Mouse (Mus musculus) lung, embryonic 16.5 days (tissue): Measurements from ENCODE around the gene Gde1. TPM values are rescaled to one million over a fixed set of nuclear protein-coding genes. Genes with fewer than 3 reads are reported as not detected.

Source experiments
- ATAC-seq: fragments of 200-750 bp; cut with Nextera tagmentation; 2 replicates; pipeline ENCODE4 v1.8.0; 2017; ENCODE audit warnings: low read depth, mild to moderate bottlenecking, moderate library complexity
- H3K27ac ChIP-seq: fragments of 300-500 bp; sonication (generic); 2 replicates; pipeline ENCODE4 v1.5.1; 2014; ENCODE audit warnings: mild to moderate bottlenecking, control low read depth, low read length
- H3K27me3 ChIP-seq: fragments of 300-500 bp; sonication (generic); 2 replicates; pipeline ENCODE4 v1.6.1; 2014; ENCODE audit warnings: low read depth, low read length, mixed read lengths; ENCODE audit not compliant: control insufficient read depth, insufficient read depth
- H3K36me3 ChIP-seq: fragments of 300-500 bp; sonication (generic); 2 replicates; pipeline ENCODE4 v1.6.1; 2014; ENCODE audit warnings: low read length; ENCODE audit not compliant: control insufficient read depth, insufficient read depth
- H3K4me1 ChIP-seq: fragments of 300-500 bp; sonication (generic); replicated peaks from 2 replicates; pipeline ENCODE4 v1.6.1; 2014; ENCODE audit warnings: low read length, mixed read lengths; ENCODE audit not compliant: control insufficient read depth, insufficient read depth
- H3K4me2 ChIP-seq: fragments of 300-500 bp; sonication (generic); 2 replicates; pipeline ENCODE4 v1.6.1; 2014; ENCODE audit warnings: low read depth, low read length, control low read depth
- H3K4me3 ChIP-seq: fragments of 300-500 bp; sonication (generic); 2 replicates; pipeline ENCODE4 v1.5.1; 2014; ENCODE audit warnings: mild to moderate bottlenecking, low read length, control low read depth
- H3K9ac ChIP-seq: fragments of 300-500 bp; sonication (generic); 2 replicates; pipeline ENCODE4 v1.6.1; 2014; ENCODE audit warnings: low read length, control low read depth
- H3K9me3 ChIP-seq: fragments of 300-500 bp; sonication (generic); 2 replicates; pipeline ENCODE4 v1.6.1; 2016; ENCODE audit warnings: low read length; ENCODE audit not compliant: control insufficient read depth
- WGBS: fragments of 180-500 bp; shearing (Covaris S2); extraction: QIAGEN DNeasy Blood & Tissue Kit; methylation state at CpG from one replicate; pipeline ENCODE4 v1.1.7; 2014; 5-methylcytosine and 5-hydroxymethylcytosine counted together
- polyA plus RNA-seq: library from polyadenylated mRNA; unstranded; fragments of >200 nt; fragmentation: Nextera tagmentation; extraction: Ambion mirVana; gene quantifications from 2 replicates; pipeline ENCODE4 v1.2.1, GENCODE M21; 2015

Gde1 gene
- polyA plus RNA-seq, 1 experiment from 2014 or later = 146 TPM

- Histone ChIP-seq H3K9ac (no peak overlapping the region), H3K27ac (no peak overlapping the region), H3K4me2 (no peak overlapping the region), H3K9me3 (no peaks in the 10 kb centered on the region), H3K4me1 (no peaks in the 10 kb centered on the region; the same call in 1 of the 2 replicates), H3K27me3 (no peaks in the 10 kb centered on the region), H3K36me3 (peaks cover 20% of the 10 kb centered on the region), H3K4me3 (no peak overlapping the region)
- 74% methylated on average over 6 of the region's 6 CpGs for WGBS
- peak; percentile 71 for ATAC-seq
Measured at GRCm38 (mm10) chr7:118696146-118696545, 9.4 kb downstream of the Gde1 start.

DNA sequence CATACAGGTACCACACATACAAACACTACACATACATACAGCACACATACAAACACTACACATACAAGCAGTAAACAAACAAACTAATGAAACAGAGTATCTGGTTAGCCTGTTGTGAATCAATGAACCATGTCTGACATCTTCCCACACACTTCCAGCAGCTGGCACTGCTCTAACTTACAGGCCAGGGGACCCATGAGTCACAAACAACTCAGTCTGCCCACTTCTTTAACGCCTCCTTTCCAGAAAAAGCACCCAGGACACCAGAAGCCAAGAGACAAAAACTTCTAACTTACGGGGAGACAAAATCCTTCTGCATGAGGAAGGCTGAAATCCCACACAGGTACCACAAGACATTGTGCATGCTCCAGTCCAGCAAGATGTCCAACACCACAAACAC is 14.3 kb downstream of the Gde1 start:
- Histone ChIP-seq H3K9ac (no peak overlapping the region), H3K9me3 (no peaks in the 10 kb centered on the region), H3K4me3 (no peak overlapping the region), H3K27me3 (no peaks in the 10 kb centered on the region), H3K4me2 (no peak overlapping the region), H3K27ac (no peak overlapping the region), H3K36me3 (peaks cover 26% of the 10 kb centered on the region), H3K4me1 (no peaks in the 10 kb centered on the region)
- ATAC-seq = no peak
- WGBS = 85% methylated on average over 2 of the region's 2 CpGs

DNA sequence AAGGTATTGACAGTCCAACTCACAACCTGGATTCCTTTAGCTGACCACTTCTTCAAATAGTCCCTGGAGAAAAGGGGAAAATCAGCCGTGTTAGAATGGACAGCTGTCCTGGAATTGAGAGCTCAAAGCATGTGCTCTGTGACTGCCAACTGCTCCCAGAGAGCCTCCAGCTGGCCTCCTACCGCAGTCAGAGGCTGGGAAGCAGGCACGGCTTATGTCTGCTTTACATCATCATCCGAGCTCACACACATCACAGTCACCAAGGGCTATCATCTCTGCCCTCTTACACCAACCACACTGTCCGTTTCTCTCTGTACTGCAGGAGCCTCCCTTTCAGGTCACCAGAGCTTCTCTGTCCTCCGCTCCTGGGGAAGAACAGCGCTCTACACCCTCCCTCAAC is 16.5 kb downstream of the Gde1 start:
- no peak overlapping the region for H3K9ac ChIP-seq
- no peaks in the 10 kb centered on the region for H3K9me3 ChIP-seq
- H3K27ac ChIP-seq = no peak overlapping the region
- peaks cover 17% of the 10 kb centered on the region for H3K36me3 ChIP-seq
- H3K27me3 ChIP-seq = no peaks in the 10 kb centered on the region
- H3K4me3 ChIP-seq = no peak overlapping the region
- no peak overlapping the region for H3K4me2 ChIP-seq
- 88% methylated on average over 7 of the region's 7 CpGs for WGBS
- H3K4me1 ChIP-seq = no peaks in the 10 kb centered on the region
- ATAC-seq = no peak

- H3K4me2 ChIP-seq = no peak overlapping the region
- no peaks in the 10 kb centered on the region for H3K4me1 ChIP-seq
- 26% methylated on average over 5 of the region's 5 CpGs for WGBS
- H3K4me3 ChIP-seq = no peak overlapping the region
- peaks cover 13% of the 10 kb centered on the region for H3K36me3 ChIP-seq
- H3K27me3 ChIP-seq = no peaks in the 10 kb centered on the region
- no peaks in the 10 kb centered on the region for H3K9me3 ChIP-seq
- no peak overlapping the region for H3K9ac ChIP-seq
- H3K27ac ChIP-seq = no peak overlapping the region
- ATAC-seq = no peak
Measured at GRCm38 (mm10) chr7:118688199-118688598, 17.4 kb downstream of the Gde1 start.

DNA sequence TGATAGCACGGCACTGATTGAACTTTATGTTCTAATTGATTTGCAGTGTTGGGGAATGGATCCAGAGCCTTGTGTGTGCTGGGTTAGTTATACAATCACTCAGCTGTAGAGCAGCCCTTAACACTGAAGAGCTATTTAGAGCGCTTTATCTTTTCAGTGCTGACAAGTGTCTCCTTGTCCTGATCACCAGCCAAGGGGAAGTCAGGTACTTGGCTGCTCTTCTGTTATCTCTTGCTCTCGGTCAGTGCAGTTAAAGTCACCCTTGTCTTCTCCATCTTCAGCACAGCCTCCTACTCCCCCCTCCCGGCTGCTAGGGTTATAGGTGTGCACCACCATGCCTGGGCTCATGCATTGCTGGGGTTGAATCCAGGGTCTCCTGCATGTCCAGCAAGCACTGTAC is 28.8 kb downstream of the Gde1 start:
- Histone ChIP-seq H3K27ac (no peak overlapping the region), H3K4me2 (no peak overlapping the region), H3K9me3 (no peaks in the 10 kb centered on the region), H3K4me3 (no peak overlapping the region), H3K36me3 (no peaks in the 10 kb centered on the region), H3K9ac (no peak overlapping the region), H3K27me3 (no peaks in the 10 kb centered on the region), H3K4me1 (no peaks in the 10 kb centered on the region)
- ATAC-seq = no peak
- WGBS = 43% methylated on average over 4 of the region's 4 CpGs

- Histone ChIP-seq H3K9me3 (no peaks in the 10 kb centered on the region), H3K4me1 (no peaks in the 10 kb centered on the region), H3K36me3 (no peaks in the 10 kb centered on the region), H3K9ac (no peak overlapping the region), H3K4me3 (no peak overlapping the region), H3K4me2 (no peak overlapping the region), H3K27ac (no peak overlapping the region), H3K27me3 (no peaks in the 10 kb centered on the region)
- ATAC-seq = no peak
- 56% methylated on average over 4 of the region's 4 CpGs for WGBS
Measured at GRCm38 (mm10) chr7:118670142-118670541, 35.4 kb downstream of the Gde1 start.

DNA sequence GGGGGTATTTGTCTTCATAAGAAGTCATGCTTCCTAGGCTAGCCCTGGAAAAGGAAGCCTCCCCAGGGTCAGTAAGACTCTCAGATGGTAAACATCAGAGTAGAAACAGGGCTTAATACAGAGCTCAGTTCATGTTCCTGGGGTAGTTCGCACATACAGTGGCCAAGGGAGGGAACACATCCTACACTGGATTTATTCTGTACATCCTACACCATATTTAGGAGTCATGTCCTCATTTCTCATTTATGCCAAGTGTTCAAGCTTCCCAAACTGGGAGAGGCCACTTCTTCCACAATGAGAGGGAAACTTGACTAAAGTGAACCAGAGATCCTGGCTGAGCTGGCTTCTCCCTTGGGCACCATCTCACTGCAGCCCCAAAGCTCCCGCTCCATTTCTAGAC is 37.8 kb downstream of the Gde1 start:
- ATAC-seq = no peak

DNA sequence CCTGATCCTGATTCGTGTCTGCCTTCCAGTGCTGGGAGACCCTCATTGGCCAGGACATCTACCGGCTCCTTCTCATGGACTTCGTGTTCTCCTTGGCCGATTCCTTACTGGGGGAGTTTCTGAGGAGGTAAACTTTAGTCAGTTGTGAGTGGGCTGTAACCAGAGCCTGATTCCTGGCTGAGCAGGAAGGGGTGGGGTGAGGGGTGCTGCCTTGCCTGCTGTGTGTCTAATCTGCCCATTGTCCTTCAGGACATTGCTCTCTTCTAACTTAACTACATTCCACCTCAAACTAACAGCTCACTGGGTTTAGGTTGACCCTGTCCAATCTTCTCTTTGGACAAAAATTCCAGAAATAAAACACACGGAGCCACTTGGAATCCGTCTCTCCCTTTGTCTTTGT is 48.8 kb downstream of the Gde1 start:
- no peak overlapping the region for H3K27ac ChIP-seq
- no peak for ATAC-seq
- no peaks in the 10 kb centered on the region for H3K36me3 ChIP-seq
- no peaks in the 10 kb centered on the region for H3K9me3 ChIP-seq
- no peaks in the 10 kb centered on the region for H3K27me3 ChIP-seq
- H3K9ac ChIP-seq = no peak overlapping the region
- H3K4me3 ChIP-seq = no peak overlapping the region
- H3K4me2 ChIP-seq = no peak overlapping the region
- H3K4me1 ChIP-seq = no peaks in the 10 kb centered on the region
- WGBS = 41% methylated on average over 6 of the region's 6 CpGs

More for the DNA sequence above, 37.8 kb downstream of the Gde1 start:
- 87% methylated on average over 2 of the region's 2 CpGs for WGBS
- H3K4me2 ChIP-seq = no peak overlapping the region
- no peak overlapping the region for H3K9ac ChIP-seq
- no peak overlapping the region for H3K27ac ChIP-seq
- no peaks in the 10 kb centered on the region for H3K36me3 ChIP-seq
- no peaks in the 10 kb centered on the region for H3K4me1 ChIP-seq
- H3K4me3 ChIP-seq = no peak overlapping the region
- H3K27me3 ChIP-seq = no peaks in the 10 kb centered on the region
- H3K9me3 ChIP-seq = peaks cover 6% of the 10 kb centered on the region; the same call in 1 of the 2 replicates

GRCm38 (mm10) chr7:118652572-118653295 is 52.8 kb downstream of the Gde1 start:
- Histone ChIP-seq H3K4me2 (no peak overlapping the region), H3K27ac (no peak overlapping the region), H3K9ac (no peak overlapping the region), H3K4me3 (no peak overlapping the region), H3K4me1 (no peaks in the 10 kb centered on the region), H3K9me3 (no peaks in the 10 kb centered on the region), H3K27me3 (no peaks in the 10 kb centered on the region), H3K36me3 (no peaks in the 10 kb centered on the region)
- ATAC-seq = no peak
- WGBS = 86% methylated on average over 6 of the region's 6 CpGs

DNA sequence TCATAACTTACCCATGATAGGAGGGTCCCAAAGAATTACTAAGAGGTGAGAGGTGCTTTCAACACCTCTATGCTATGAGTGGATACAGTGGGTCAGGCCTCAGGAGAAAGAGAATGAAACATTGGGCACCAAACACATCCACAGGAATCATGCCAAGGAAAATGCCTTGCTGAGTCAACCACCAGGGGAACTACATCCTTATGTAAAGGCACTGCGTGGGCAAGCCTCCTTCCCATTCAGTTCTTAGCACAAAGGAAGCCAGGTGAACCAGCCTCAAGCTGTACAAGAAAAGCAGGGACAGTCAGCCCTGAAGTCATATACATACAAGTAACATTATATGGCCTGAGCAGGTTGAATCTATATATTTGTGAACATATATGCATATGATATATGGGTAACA is 54.7 kb downstream of the Gde1 start:
- Histone ChIP-seq H3K27ac (no peak overlapping the region), H3K4me3 (no peak overlapping the region), H3K36me3 (no peaks in the 10 kb centered on the region), H3K4me2 (no peak overlapping the region), H3K27me3 (no peaks in the 10 kb centered on the region), H3K9ac (no peak overlapping the region), H3K9me3 (no peaks in the 10 kb centered on the region), H3K4me1 (no peaks in the 10 kb centered on the region)
- ATAC-seq = no peak
- WGBS = 80% methylated on average over 1 of the region's 1 CpGs
